Mouse (Mus musculus) T-helper 1 cell (primary cell): ENCODE data around the gene Mapk6.

ENCODE experiments used
- in situ Hi-C: fragments of 300-600 bp; cut with MboI, MseI; formaldehyde crosslinking; loops from one replicate; pipeline ENCODE4 v1.15.1; 2025; ENCODE audit warnings: high pct_unique_total_duplicates

Mapk6 gene

DNA sequence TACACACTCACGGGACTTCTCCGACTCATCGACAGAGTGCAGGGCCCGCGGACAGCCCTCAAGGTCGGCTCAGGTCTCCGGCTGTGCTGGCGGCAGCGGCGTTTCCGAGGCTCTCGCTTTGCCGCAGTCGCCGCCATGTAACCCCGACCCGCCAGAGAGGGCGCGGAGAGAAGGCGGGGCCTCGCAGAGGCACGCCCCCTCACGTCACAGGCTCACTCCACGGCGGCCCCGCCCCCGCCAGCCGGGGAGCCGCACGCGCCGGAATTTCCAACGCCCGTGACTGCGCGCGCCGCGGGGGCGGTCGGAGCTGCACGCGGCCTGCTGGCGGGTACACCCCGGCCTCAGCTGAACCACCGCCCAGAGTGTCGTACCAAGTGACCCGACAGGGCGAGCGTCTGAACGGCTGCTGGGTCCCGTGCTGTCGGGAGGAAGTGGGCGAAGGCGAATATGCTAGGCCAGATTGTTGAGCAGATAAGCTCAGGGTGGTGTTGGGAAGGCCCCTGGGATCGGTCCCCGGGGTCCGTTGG is at the start of gene Mapk6:
Gene Mapk6, minus strand, starts transcription at position 154 of the 527 bp plus-strand sequence.
- in situ Hi-C loops = no loop called here

DNA sequence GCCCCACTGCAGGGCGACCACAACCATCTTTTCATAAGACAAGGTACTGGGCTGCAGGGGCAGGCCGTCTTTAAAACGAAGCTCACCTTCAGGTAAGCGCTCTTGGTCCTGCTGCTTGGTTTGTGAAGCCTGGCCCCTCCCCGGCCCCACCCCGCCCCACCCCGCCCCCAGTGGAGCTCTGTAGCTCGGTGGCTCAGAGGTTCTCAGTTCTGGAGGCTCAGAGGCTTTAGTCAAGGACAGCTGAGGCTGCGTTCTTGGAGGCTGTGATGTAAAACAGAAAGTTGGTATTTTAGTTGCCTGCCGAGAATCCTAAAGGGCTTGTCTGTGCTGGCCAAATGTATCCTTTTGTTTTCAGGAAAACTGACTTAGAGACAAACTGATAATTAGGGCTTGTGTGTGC is 45.9 kb upstream of the Mapk6 start:
- in situ Hi-C loops = no loop called here

DNA sequence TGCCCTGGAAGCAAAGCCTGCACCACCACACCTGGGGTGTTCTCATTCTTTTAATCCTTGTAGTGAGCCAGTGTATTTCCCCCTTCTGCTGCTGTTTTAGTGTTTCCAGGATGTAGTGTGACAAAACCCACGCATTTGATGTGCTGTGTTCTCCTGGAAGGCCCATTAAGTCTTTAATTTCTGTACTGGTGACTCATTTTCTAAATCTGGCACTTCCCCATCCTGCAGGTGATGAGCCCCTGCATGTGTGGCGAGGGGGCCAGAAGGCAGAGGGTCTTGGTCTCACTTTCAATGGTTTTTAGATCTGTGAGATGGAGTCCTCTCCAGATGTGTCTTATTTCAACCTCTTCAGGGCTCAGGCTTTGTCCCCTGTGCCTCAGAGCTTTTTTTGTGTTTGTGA is 44.2 kb upstream of the Mapk6 start:
- in situ Hi-C loops = no loop called here

GRCm38 (mm10) chr9:75448021-75448420 is 38.2 kb upstream of the Mapk6 start:
- in situ Hi-C loops = loop anchor here (5.0 kb wide), 1 partner anchor 56 kb away; no protein-coding TSS in a partner anchor

DNA sequence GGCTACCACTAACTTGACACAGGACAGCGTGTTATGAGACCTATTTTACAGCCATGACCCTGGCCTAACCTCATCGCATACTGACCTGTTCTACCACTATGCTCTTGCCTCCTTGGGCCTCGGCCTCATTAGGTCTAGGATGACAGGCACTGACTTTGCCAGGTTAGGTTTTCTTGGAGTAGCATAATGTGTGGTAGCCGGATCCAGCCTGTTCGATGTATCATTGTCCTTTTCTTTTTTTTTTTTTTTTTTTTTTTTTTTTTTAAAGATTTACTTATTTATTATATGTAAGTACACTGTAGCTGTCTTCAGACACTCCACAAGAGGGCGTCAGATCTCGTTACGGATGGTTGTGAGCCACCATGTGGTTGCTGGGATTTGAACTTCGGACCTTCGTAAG is 36.8 kb upstream of the Mapk6 start:
- in situ Hi-C loops = loop anchor here (5.0 kb wide), 1 partner anchor 54 kb away; no protein-coding TSS in a partner anchor

- in situ Hi-C loops = loop anchor here (5.0 kb wide), 2 partner anchors 53 to 102 kb away; no protein-coding TSS in a partner anchor
Measured at GRCm38 (mm10) chr9:75444981-75445380, 35.2 kb upstream of the Mapk6 start.

DNA sequence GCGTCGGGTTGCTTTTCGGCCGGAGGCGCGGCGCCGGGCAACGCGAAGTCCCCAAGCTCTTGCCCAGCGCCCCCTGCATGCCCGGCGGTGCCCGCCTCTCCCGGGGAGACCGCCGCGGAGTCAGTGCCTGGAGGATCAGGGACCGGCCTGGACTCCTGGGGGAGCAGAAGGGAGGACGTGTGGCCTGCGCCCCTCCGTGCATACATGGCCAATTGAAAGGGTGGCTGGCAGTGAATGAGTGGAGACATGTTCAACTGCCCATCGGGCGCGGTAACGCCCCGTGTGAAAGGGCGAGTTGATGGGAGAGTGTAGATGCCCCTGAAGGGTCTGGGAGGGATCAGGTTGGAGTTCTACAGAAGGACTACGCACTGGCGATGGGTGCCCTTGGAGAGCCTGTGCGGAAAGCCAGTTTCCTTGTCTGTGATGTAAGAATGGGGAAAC is 31.9 kb upstream of the Mapk6 start:
- in situ Hi-C loops = loop anchor here (5.0 kb wide), 1 partner anchor 106 kb away; no protein-coding TSS in a partner anchor

DNA sequence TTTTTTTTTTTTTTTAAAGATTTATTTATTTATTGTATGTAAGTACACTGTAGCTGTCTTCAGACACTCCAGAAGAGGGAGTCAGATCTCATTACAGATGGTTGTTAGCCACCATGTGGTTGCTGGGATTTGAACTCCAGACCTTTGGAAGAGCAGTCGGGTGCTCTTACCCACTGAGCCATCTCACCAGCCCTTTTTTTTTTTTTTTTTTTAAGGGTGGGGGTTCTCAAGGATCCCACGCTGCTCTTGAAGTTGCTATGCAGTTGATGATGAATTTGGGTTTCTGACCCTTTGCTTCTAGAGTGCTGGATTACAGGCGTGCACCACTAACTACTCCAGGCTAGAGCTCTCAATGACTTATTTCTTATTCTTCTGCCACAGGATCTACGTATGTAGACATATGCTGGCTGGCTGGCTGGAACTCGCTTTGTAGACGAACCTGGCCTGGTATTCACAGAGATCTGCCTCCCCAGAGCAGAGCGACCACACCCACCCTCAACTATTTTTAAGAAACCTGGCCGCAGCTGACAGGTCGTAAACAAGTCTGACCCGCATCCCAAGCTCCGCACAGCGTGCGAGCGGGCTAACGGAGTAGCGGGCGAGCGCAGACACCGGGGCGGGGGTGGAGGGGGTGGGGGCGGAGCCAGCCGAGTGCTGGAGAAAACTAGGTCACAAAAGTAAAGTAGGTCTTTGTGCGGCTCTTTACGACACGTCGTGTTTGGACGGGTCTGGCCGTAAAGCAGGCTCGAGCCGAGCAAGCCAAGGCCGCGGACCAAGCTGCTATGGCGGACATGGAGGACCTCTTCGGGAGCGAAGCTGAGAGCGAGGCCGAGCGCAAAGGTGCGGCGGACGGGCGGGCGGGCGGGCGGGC is 31.2 kb upstream of the Mapk6 start, which contains the start of gene Leo1:
Gene Leo1, plus strand, starts transcription at position 729 of the 871 bp plus-strand sequence.
- in situ Hi-C loops = loop anchor here (5.0 kb wide), 1 partner anchor 106 kb away; no protein-coding TSS in a partner anchor

GRCm38 (mm10) chr9:75437653-75438385 is 28.0 kb upstream of the Mapk6 start:
- in situ Hi-C loops = loop anchor here (5.0 kb wide), 1 partner anchor 76 kb away; no protein-coding TSS in a partner anchor

- in situ Hi-C loops = loop anchor here (5.0 kb wide), 1 partner anchor 74 kb away; no protein-coding TSS in a partner anchor
Measured at GRCm38 (mm10) chr9:75435918-75436317, 26.1 kb upstream of the Mapk6 start.

GRCm38 (mm10) chr9:75435291-75435690 is 25.5 kb upstream of the Mapk6 start:
- in situ Hi-C loops = loop anchor here (5.0 kb wide), 1 partner anchor 73 kb away; no protein-coding TSS in a partner anchor

DNA sequence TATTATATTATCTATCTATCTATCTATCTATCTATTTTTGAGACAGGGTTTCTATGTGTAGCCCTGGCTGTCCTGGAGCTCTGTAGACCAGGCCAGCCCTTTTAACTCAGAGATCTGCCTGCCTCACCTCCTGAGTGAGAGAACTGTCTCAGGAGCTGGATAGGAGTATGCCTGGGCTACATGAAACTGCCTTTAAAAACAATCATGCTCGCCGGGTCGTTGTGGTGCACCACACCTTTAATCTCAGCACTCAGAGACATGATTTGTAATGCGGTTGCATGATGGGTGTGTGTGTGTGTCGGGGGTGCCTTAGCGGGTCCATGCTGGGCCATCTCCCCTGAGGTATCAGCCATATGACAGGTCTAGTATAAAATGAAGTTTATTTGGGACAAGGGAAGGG is 25.1 kb upstream of the Mapk6 start:
- in situ Hi-C loops = loop anchor here (5.0 kb wide), 1 partner anchor 73 kb away; no protein-coding TSS in a partner anchor

- in situ Hi-C loops = no loop called here
Measured at GRCm38 (mm10) chr9:75434172-75434793, 24.5 kb upstream of the Mapk6 start.

- in situ Hi-C loops = no loop called here
Measured at GRCm38 (mm10) chr9:75432694-75433093, 22.9 kb upstream of the Mapk6 start.

DNA sequence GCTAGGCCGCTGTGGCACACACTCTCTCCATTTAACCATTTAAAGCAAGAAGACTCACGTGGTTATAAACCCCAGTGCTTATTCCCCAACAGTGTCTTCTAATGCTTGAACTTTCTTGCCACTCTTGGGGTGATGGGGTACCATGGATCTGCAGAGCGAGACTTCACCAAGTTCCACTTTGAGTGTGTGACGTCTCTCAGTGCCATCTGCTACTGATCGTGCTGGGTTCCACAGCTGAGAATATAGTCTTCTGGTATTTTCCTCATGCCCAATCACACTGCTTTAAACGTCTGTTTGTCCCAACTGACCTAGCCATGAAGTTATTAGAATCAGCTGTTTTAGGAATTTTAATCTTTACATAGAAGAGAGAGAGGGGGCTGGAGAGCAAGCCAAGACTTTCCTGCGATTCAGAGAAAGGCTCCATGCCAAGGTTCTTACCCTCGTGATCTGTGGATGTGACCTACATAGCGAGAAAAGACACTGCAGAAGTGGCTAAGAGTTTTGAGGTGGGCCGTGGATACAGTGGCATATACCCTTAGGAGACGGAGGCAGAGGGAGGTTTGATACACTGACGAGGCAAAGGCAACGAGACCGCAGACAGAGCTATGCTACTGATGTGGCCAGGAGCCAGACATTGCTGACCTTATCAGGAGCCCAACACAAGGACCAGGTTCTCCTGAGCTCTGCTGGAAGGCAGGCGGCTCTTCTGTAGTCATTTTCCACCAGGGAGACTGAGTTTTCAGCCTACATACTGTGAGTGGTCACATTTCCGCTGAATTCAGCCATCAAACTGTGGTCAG is 21.2 kb upstream of the Mapk6 start:
- in situ Hi-C loops = no loop called here

DNA sequence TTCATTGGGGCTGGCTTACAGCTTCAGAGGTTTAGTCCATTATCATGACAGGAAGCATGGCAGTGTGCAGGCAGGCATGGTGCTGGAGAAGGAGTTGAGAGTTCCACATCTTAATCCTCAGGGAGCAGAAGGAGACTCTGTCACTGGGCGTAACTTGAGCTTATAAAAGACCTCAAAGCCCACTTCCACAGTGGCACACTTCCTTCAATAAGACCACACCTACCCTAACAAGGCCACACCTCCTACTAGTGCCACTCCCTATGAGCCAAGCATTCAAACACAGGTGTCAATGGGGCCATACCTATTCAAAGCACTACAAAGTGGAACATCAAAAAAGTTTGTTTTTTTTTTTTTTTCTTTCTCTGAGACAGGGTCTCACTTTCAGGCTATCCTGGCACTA is 19.9 kb upstream of the Mapk6 start:
- in situ Hi-C loops = no loop called here

DNA sequence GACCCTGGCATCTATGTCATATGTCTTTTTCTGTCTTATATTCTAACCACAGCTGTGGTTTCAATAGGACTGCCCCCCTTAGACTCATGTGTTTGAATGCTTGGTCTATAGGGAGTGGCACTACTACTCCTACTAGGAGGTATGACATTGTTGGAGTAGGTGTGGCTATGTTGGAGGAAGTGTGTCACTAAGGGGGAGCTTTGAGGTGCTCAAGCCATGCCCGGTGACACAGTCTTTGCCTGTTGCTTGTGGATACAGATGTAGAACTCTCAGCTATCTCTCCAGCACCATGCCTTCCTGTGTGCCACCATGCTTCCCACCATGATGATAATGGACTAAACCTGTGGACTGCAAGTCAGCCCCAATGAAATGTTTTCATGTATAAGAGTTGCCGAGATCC is 19.2 kb upstream of the Mapk6 start:
- in situ Hi-C loops = no loop called here

- in situ Hi-C loops = no loop called here
Measured at GRCm38 (mm10) chr9:75428274-75428600, 18.4 kb upstream of the Mapk6 start.

DNA sequence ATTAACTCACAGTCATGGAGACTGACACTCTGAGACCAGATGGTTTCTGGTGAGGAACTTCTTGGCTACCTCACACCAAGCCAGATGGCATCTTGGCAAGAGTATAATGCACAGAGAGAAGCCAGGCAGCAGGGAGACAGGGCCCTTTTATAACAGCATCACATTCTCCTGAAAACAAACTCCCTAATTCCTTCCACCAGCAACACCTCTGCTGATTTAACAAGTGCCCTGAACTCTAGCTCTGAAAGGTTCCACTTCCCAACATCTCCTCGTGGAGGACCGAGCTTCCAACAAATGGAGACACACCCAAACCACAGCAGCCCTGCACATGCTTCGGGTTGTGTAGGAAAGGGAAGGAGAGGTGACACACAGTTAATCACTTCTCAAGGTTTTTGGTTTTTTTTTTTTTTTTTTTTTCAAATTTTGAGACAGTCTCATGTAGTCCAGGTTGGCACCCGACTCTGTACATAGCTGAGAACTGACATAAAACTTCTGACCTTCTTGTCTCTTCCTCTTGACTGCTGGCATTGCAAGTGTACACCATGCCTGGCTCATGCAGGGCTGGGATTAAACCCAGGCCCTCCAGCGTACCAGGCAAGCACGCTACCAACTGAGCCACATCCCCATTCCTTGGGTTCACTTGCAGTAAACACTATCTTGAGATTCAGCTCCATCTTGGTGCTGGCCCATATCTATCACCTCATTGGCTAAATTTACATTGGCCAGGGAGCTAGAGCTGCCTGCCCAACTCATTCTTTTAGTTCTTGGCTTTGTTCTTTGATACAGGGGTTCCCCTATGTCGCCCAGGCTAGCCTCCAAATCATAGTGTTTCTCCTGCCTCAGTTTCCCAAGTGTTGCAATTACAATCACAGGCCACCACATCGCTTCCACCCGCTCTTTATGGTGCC is 17.8 kb upstream of the Mapk6 start:
- in situ Hi-C loops = no loop called here
